Mouse (Mus musculus): ENCODE measurements around the gene 2810021J22Rik.

Gene 2810021J22Rik

GRCm38 (mm10) chr11:58917745-58918366 is 50.8 kb downstream of the 2810021J22Rik start, which contains the start of gene Btnl10:
Gene Btnl10, plus strand, starts transcription at chr11:58917908.
- no peak for DNase-seq

- no peak for DNase-seq
These were observed 51.7 kb downstream of the 2810021J22Rik start for GRCm38 (mm10) chr11:58918759-58919158.

- DNase-seq = no peak
These were observed 55.4 kb downstream of the 2810021J22Rik start for GRCm38 (mm10) chr11:58922420-58922819.

- no peak for DNase-seq
These were observed 59.6 kb downstream of the 2810021J22Rik start for GRCm38 (mm10) chr11:58926651-58927050.

- DNase-seq = no peak
These were observed 60.0 kb downstream of the 2810021J22Rik start for GRCm38 (mm10) chr11:58927053-58927452.

GRCm38 (mm10) chr11:58927790-58928651 is 61.0 kb downstream of the 2810021J22Rik start:
- DNase-seq = peak; percentile 64 to 68

- DNase-seq = no peak
These were observed 62.0 kb downstream of the 2810021J22Rik start for GRCm38 (mm10) chr11:58929055-58929454.

- no peak for DNase-seq
These were observed 62.6 kb downstream of the 2810021J22Rik start for GRCm38 (mm10) chr11:58929641-58930040.

- no peak for DNase-seq
These were observed 63.2 kb downstream of the 2810021J22Rik start for GRCm38 (mm10) chr11:58930254-58930653.

GRCm38 (mm10) chr11:58931576-58931975 is 64.6 kb downstream of the 2810021J22Rik start:
- no peak for DNase-seq

Data from cerebellum, postnatal 36 days (tissue).